Comparison of ENCODE assay signal across 7 mouse cellular contexts in the genomic region with DNA sequence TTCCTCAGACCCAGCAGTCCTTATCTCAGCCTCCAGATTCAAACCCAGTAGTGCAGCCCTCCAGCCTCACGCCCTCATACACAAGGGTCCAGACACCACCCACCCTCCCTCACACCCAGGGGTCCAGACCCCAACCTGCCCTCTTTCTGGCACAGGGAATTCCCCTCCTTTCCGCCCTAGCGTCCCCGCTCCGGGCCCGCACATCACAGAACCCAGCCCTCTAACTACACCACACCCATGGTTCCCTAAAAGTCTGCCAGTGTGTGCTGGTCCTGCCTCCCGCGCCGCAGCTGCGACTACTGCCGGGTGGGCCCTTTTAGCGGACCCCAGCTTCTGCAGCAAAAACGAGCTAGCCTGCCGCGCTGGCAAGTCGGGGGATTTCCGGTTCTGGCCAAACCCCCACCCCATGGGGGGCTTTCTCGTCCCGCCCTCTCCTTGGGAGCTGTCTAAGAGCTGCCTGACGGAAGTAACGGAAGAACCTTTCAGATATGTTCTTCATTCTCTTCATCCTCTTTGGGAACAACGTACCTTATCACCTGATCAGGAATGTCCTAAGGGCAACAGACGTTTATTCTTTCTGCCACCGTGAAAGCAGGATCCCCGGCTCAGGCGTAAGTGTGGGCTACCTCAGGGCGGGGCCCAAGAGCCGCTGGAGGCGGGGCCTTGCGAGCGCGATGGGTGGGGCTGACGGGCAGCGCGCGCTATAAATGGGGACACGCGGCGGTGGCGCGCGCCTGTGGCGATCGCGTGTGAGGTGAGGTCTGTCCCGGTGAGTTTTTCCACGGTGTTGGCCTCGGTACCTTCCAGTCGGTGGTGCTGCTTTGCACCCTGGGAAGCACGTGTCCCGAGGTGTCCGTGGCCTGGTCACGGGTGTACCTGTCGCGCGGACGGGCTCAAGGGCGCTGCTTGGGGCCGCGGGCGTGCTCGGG. TPM values are rescaled to one million over a fixed set of nuclear protein-coding genes. Genes with fewer than 3 reads are reported as not detected.
DNase-seq lines count a peak whose midpoint lies in the region; ATAC-seq and TF ChIP-seq lines count a peak whose summit lies in the region.

1700028J19Rik (minus strand) TSS at position 641 of the 929 bp plus-strand sequence.
2410002F23Rik (plus strand) TSS at position 668 of the 929 bp plus-strand sequence.

- peaks cover 20% of the 10 kb centered on the region for H3K4me1 ChIP-seq in embryonic facial prominence, embryonic 10.5 days
- peaks cover 6% of the 10 kb centered on the region for H3K4me1 ChIP-seq in intestine, postnatal 0 days (replicated peaks; ENCODE audit: control insufficient read depth, insufficient read depth, low read length)
- peaks cover 20% of the 10 kb centered on the region for H3K4me1 ChIP-seq in midbrain, embryonic 12.5 days
- peaks cover 5% of the 10 kb centered on the region for H3K4me1 ChIP-seq in small intestine, adult 2 months (ENCODE audit: control insufficient read depth, insufficient read depth, insufficient read length, low read length)

- H3K36me3 ChIP-seq in embryonic facial prominence, embryonic 10.5 days (replicated peaks): peaks cover 36% of the 10 kb centered on the region
- H3K36me3 ChIP-seq in intestine, postnatal 0 days (ENCODE audit: control insufficient read depth, insufficient read depth): peaks cover 29% of the 10 kb centered on the region
- H3K36me3 ChIP-seq in midbrain, embryonic 12.5 days: peaks cover 32% of the 10 kb centered on the region
- peaks cover 20% of the 10 kb centered on the region for H3K36me3 ChIP-seq in small intestine, adult 2 months (ENCODE audit: control insufficient read depth, insufficient read depth, low read length)

- 0 out of 2 replicates have a peak, but pooled peaks have one; percentile 11 for TF ChIP-seq CTCF in intestine, postnatal 0 days (IDR thresholded peaks at IDR 0.05; ENCODE audit: low read depth)
- TF ChIP-seq CTCF in small intestine, adult 2 months (IDR thresholded peaks at IDR 0.05; ENCODE audit: extremely low read depth, insufficient read length, insufficient replicate concordance, low read depth, low read length): no peak

- no peaks in the 10 kb centered on the region for H3K27me3 ChIP-seq in embryonic facial prominence, embryonic 10.5 days (replicated peaks; ENCODE audit: low read depth, poor library complexity, severe bottlenecking)
- no peaks in the 10 kb centered on the region for H3K27me3 ChIP-seq in intestine, postnatal 0 days (replicated peaks; ENCODE audit: control insufficient read depth, insufficient read depth, low read length)
- no peaks in the 10 kb centered on the region for H3K27me3 ChIP-seq in midbrain, embryonic 12.5 days
- H3K27me3 ChIP-seq in small intestine, adult 2 months (ENCODE audit: control insufficient read depth, insufficient read depth, low read length): no peaks in the 10 kb centered on the region

- peak within 1 kb of the TSS; percentile 92 for H3K9ac ChIP-seq in intestine, postnatal 0 days (ENCODE audit: low read depth, low read length)
- peak within 1 kb of the TSS; percentile 95 for H3K9ac ChIP-seq in midbrain, embryonic 12.5 days (replicated peaks)

- peak; percentile 90 for ATAC-seq in intestine, postnatal 0 days
- peak; percentile 87 for ATAC-seq in midbrain, embryonic 12.5 days (ENCODE audit: low FRiP score, low read depth)

- no peaks in the 10 kb centered on the region for H3K9me3 ChIP-seq in embryonic facial prominence, embryonic 10.5 days
- H3K9me3 ChIP-seq in intestine, postnatal 0 days (ENCODE audit: control insufficient read depth): no peaks in the 10 kb centered on the region
- no peaks in the 10 kb centered on the region for H3K9me3 ChIP-seq in midbrain, embryonic 12.5 days

- intact Hi-C loops in left cerebral cortex, postnatal 4 days (cut with DNase I): no loop called here

- peak; percentile 91 for TF ChIP-seq POLR2A in small intestine, adult 2 months (IDR thresholded peaks at IDR 0.05; ENCODE audit: low read depth, low read length)

- under 1% methylated on average over 62 of the region's 62 CpGs for WGBS in embryonic facial prominence, embryonic 10.5 days
- under 1% methylated on average over 62 of the region's 62 CpGs for WGBS in intestine, postnatal 0 days
- WGBS in midbrain, embryonic 12.5 days: under 1% methylated on average over 62 of the region's 62 CpGs
- WGBS in small intestine, adult 2 months: under 1% methylated on average over 62 of the region's 62 CpGs

- peak within 1 kb of the TSS; percentile 85 for H3K4me2 ChIP-seq in intestine, postnatal 0 days (replicated peaks; ENCODE audit: low read depth)
- peak within 1 kb of the TSS; percentile 80 for H3K4me2 ChIP-seq in midbrain, embryonic 12.5 days (replicated peaks)

- H3K4me3 ChIP-seq in embryonic facial prominence, embryonic 10.5 days: peak within 1 kb of the TSS; percentile 91
- H3K4me3 ChIP-seq in intestine, postnatal 0 days (ENCODE audit: low read depth, low read length): peak within 1 kb of the TSS; percentile 96
- peak within 1 kb of the TSS; percentile 93 for H3K4me3 ChIP-seq in midbrain, embryonic 12.5 days
- H3K4me3 ChIP-seq in small intestine, adult 2 months (ENCODE audit: low read depth, low read length): peak within 1 kb of the TSS; percentile 75

- peak within 1 kb of the TSS; percentile 98 for H3K27ac ChIP-seq in embryonic facial prominence, embryonic 10.5 days (replicated peaks)
- peak within 1 kb of the TSS; percentile 90 for H3K27ac ChIP-seq in intestine, postnatal 0 days (ENCODE audit: low read depth, low read length)
- H3K27ac ChIP-seq in midbrain, embryonic 12.5 days (replicated peaks): peak within 1 kb of the TSS; percentile 87
- H3K27ac ChIP-seq in small intestine, adult 2 months (ENCODE audit: insufficient read depth, low read depth, low read length): peak within 1 kb of the TSS; percentile 57

- DNase-seq in adrenal gland, postnatal 10 days: peak; percentile 94
- peak; percentile 92 for DNase-seq in embryonic facial prominence, embryonic 10.5 days (ENCODE audit: low spot score)
- peak; percentile 45 for DNase-seq in gonadal fat pad, adult 2 months (ENCODE audit: low read depth)
- peak; percentile 96 for DNase-seq in left cerebral cortex, postnatal 4 days

RNA-seq across cellular contexts. Expression of gene 1700028J19Rik, which starts in this region (rescaled TPM):
- total RNA-seq in adrenal gland, postnatal 10 days (2021): under 1 TPM; 0.67 to 0.78 TPM
- 1.1 TPM in 2 replicates for polyA plus RNA-seq in embryonic facial prominence, embryonic 10.5 days (2016; fragmentation: Nextera tagmentation; extraction: Ambion mirVana)
- polyA plus RNA-seq in gonadal fat pad, adult 2 months (2012; rRNA removed): 4.4 and 7.6 TPM in 2 replicates
- 0.65 and 1.1 TPM in 2 replicates for polyA plus RNA-seq in intestine, postnatal 0 days (2015; fragmentation: Nextera tagmentation; extraction: Ambion mirVana)
- total RNA-seq in left cerebral cortex, postnatal 4 days (2021): under 1 TPM; 0.64 to 0.82 TPM
- 1.1 and 1.6 TPM in 2 replicates for polyA plus RNA-seq in midbrain, embryonic 12.5 days (2016; fragmentation: Nextera tagmentation; extraction: Ambion mirVana)
- polyA plus RNA-seq in small intestine, adult 2 months (2012; rRNA removed): 0.77 and 1.9 TPM in 2 replicates

RNA-seq across cellular contexts. Expression of gene 2410002F23Rik, which starts in this region (rescaled TPM):
- 100 to 1,000 TPM in 1 of 2 experiments, 10 to 100 TPM in 1; 92.1 to 104 TPM for total RNA-seq in adrenal gland, postnatal 10 days (2021)
- 197 and 214 TPM in 2 replicates for polyA plus RNA-seq in embryonic facial prominence, embryonic 10.5 days (2016; fragmentation: Nextera tagmentation; extraction: Ambion mirVana)
- polyA plus RNA-seq in gonadal fat pad, adult 2 months (2012; rRNA removed): 107 and 113 TPM in 2 replicates
- polyA plus RNA-seq in intestine, postnatal 0 days (2015; fragmentation: Nextera tagmentation; extraction: Ambion mirVana): 40.3 and 42.3 TPM in 2 replicates
- 100 to 1,000 TPM; 169 to 191 TPM for total RNA-seq in left cerebral cortex, postnatal 4 days (2021)
- 174 and 194 TPM in 2 replicates for polyA plus RNA-seq in midbrain, embryonic 12.5 days (2016; fragmentation: Nextera tagmentation; extraction: Ambion mirVana)
- 43.4 and 66.3 TPM in 2 replicates for polyA plus RNA-seq in small intestine, adult 2 months (2012; rRNA removed)

Comparison
In these comparisons a context has a peak if more than half of its experiments do, and no peak if none do; other contexts are left out.
1. Peak in every context shown above with its lines: DNase-seq, ATAC-seq, H3K4me3 ChIP-seq and H3K27ac ChIP-seq.
2. DNase-seq: peak in every context shown above with its lines; median percentile 96 in left cerebral cortex, postnatal 4 days; 94 in adrenal gland, postnatal 10 days; 92 in embryonic facial prominence, embryonic 10.5 days; 45 in gonadal fat pad, adult 2 months.